Mouse (Mus musculus): Measurements from ENCODE around the gene Acad8. TPM values are rescaled to one million over a fixed set of nuclear protein-coding genes. Genes with fewer than 3 reads are reported as not detected.

Acad8 gene
- total RNA-seq (2021), result 10 to 100 TPM; 66.9 to 74.2 TPM
- long read RNA-seq, experiment 1, transcript Acad8-201 (11 exons, 2,859 nt), result major isoform, 70 of 92 reads
- long read RNA-seq, experiment 1, partial matches to known transcripts, result 1 of 92 reads
- long read RNA-seq, experiment 1, other reads (novel, unspliced or antisense), result 21 of 92 reads
- long read RNA-seq, experiment 2, transcript Acad8-201 (11 exons, 2,859 nt), result major isoform, 206 of 259 reads
- long read RNA-seq, experiment 2, partial matches to known transcripts, result 6 of 259 reads
- long read RNA-seq, experiment 2, other reads (novel, unspliced or antisense), result 47 of 259 reads

DNA sequence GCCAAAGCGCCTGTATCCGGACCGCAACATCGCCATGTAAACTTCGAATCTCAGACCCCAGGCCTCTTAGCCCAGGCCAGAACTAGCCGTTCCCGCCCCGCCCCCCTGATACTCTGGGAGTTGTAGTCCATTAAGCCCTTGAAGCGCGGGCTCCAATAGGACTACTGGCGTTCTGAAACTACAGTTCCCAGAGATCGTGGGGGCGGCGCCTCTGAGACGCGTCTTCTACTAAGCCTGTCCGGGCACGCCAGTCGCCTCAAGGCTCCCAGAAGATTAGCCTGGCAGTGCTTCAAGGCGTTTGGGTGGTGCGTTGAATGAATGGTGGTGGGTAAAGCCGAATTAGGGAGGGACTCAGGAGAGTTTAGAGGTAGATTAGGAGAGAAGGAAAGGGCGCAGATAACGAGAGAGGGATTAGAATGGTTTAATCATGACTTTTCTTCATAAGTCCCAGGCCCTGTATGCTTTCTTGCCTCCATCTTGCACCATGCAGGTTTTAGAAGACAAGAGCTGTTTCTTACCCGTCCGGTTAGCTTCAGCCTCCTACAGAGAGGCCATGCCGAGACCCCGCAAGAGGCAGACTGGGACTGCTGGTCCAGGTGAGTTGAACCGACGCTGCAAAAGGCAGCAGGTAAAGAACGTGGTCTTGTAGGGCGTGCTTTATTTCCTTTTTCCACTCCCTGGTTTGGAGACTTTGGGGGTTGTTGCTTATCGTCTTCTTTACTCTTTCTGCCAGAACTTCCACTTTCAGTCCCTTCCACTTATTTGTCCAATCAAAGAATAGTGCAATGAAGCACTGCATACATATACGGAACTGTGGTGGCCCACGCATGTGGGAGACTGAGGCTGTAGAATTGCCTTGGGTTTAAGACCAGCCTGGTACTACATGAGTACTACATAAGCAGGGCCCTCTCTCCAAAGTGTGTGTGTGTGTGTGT is at the start of gene Acad8, which contains the start of gene Thyn1:
Gene Acad8, minus strand, starts transcription at position 106 of the 935 bp plus-strand sequence.
Gene Thyn1, plus strand, starts transcription at position 250 of the 935 bp plus-strand sequence.
- peak; percentile 86 to 88 for DNase-seq (ENCODE audit: low spot score in 2 of 2)

GRCm38 (mm10) chr9:27043892-27044291 is 44.5 kb upstream of the Acad8 start:
- DNase-seq (ENCODE audit: low spot score in 2 of 2), result no peak

GRCm38 (mm10) chr9:27030763-27031100 is 31.4 kb upstream of the Acad8 start:
- no peak for DNase-seq (ENCODE audit: low spot score in 2 of 2)

DNA sequence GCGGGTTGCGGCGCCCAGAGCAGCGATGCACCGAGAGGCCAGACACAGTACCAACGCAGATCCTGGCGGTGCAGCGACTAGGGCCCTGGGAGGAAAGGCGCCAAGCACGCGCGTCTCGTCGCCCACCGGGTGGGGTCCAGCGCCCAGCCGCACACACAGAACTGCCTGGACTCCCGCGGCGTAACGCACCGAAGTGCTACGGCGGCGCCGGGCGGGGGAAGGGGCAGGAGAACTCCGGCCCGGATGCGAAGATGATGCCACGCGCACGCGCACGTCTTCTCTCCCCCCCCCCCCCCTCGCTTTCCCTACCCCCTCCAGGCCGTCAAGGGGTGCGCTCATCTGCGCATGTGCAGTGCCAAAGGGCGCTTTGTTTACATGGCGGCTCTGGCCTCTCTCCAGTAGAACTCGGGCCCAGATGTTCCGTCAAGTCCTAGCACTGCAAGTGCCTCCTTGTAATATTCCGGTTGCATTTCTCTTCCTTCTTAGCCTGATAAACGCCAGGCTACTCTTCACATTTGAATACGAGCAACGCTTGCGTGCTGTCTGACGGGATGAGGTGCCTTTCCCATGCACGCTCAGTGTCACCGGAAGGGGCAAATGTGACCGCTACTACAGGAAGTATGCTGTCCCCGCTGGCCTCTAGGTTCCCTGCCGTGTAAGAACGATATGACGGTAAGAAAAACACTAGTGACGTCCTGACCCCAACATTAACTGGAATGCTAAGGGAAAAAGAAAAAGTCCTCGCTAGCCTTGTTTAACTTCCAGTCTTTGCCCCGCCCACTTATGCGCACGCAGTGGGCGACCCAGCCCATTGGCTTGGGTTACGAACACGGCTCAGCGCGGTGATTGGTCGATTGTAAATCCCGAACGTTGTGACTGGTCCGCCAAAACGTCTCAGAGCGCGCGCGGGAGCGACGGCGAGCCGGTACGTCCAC is 30.7 kb upstream of the Acad8 start, which contains the start of the genes Vps26b and Ncapd3:
Gene Vps26b, minus strand, starts transcription at position 238 of the 935 bp plus-strand sequence.
Gene Ncapd3, plus strand, starts transcription at position 348 of the 935 bp plus-strand sequence.
- peak; percentile 90 for DNase-seq (ENCODE audit: low spot score in 2 of 2)

DNA sequence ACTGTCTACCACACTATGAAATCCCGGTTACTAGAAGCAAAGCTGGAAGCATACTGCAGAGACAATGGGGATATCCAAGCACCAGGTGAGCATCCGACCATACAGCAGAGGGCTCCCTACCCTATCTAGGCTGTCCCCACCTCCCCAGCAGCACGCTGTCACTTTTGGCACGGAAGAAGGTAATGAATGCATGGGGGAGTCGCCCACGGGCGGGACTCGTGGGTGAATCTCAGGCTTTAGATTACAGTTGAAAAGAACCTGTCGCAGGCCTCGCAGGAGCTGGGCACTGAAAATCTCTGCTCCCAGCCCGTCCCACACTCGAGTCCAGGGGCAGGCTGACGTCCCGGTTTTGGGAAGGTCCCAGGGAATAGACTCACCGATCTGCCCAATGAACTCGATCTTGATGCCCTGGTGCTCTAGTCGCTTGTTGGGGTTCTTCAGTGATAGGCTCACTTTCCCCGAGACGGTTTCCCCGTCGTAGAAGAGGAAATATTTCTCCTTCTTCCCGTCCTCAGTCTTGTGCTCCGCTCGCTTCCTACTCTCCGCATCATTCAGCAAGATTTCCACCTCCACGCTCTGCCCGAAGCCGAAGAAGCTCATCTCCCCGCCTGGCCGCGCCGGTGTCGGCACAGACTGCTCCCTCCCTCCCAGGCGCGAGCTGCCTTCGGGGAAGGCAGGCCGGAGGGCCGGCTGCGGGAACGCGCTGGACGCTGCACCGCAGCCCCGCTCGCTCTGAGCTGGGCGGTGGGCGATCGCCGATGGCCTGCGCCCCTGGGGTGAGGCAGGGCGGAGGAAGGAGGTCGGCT is 29.9 kb upstream of the Acad8 start:
- DNase-seq (ENCODE audit: low spot score in 2 of 2), result peak; percentile 32 to 59

GRCm38 (mm10) chr9:27026708-27027107 is 27.3 kb upstream of the Acad8 start:
- no peak for DNase-seq (ENCODE audit: low spot score in 2 of 2)

DNA sequence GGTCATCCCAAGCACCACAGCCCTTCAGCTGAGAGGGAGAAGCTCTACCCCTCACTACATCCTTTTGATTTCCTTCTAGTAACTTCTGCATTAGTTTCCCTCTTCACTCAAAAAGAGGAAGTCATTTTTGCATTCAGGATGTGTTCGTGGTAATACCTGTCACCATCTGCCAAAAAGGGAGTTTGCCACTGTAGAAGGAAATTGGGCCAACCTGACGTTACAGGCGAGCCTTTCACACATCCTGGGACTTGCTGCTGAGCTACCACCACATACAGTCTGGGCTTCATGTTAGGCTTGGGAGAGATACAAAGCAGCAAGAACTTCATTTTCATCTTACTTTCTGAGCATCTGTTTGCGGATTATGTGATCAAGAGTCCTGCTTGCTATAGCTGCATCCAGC is 24.3 kb upstream of the Acad8 start:
- DNase-seq (ENCODE audit: low spot score in 2 of 2), result no peak

DNA sequence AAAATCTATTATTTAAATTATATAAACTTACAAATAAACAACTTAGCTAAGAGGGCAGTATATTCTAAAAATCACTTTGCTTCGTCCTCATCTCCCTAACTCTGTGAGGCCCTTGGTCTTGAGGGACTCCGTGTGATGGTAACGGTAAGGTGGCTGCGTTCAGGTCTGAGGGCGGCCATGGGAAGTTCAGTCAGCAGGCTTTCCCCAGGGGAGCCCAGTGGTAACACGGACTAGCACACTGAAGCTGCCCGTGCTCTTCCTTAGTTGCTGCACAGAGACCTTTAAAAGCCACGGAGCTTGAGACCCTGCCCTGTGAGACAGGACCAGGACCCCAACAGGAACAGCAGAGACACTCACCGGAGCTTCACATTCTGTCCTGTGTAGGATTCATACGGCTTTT is 19.6 kb upstream of the Acad8 start:
- DNase-seq (ENCODE audit: low spot score in 2 of 2), result no peak

DNA sequence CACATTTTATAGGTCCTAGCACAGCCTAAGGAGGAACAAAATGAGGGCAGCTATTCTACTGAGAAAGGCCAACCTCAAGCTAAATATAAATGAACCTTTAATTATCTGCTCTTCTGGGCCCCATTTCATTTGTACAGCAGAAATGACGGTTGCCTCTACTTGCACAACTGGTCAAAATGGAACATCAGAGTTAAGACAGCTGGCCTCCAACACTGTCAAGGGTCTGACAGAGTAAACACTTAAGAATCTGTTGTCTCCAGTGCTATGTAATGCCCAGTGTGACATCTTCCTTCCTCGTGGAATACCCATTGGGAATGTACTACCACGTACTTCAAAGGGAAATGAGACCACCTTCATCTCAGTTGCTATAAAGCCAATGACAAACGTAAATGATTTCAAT is 12.2 kb upstream of the Acad8 start:
- no peak for DNase-seq (ENCODE audit: low spot score in 2 of 2)

DNA sequence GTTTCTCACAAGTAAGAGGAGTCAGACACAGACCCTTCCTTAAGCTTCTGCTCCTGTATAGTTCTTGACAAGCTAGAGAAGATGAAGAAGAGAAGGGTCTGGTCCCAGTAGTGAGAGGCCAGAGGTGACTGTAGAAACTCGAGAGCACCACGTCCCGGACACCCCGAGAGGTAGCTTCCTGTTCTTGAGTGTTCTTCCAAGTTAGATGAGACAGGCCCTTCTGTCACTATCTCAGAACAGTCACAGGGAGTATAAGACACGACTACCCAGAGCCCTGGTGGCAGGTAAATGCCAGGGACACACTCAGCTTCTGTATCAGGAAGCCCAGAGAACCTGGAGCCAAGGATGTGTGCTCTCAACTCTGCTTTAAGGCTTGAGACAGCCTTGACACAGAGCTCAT is 9.9 kb upstream of the Acad8 start:
- no peak for DNase-seq (ENCODE audit: low spot score in 2 of 2)

DNA sequence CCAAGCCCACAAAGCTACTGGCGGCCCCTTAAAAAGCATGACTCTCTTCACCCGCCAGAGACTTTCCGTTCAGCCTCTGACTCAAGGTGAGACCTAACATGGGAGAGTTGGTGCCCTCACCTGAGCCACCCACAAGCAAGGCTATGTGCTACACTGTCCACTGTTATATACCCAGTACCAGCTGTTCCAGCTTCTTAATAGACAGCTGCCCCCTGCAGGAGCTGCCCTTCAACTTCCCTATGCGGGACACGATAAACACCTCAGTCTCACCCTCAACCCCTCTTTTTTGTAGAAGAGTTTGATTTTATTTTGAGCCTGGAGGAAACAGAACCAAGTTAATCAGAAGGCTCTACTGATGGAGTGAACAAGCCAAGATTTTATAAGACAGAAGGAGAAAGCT is 7.5 kb upstream of the Acad8 start:
- DNase-seq (ENCODE audit: low spot score in 2 of 2), result no peak

GRCm38 (mm10) chr9:27005933-27006332 is 6.6 kb upstream of the Acad8 start:
- DNase-seq (ENCODE audit: low spot score in 2 of 2), result no peak

- DNase-seq (ENCODE audit: low spot score in 2 of 2), result no peak
Measured at GRCm38 (mm10) chr9:27005231-27005630, 5.9 kb upstream of the Acad8 start.

DNA sequence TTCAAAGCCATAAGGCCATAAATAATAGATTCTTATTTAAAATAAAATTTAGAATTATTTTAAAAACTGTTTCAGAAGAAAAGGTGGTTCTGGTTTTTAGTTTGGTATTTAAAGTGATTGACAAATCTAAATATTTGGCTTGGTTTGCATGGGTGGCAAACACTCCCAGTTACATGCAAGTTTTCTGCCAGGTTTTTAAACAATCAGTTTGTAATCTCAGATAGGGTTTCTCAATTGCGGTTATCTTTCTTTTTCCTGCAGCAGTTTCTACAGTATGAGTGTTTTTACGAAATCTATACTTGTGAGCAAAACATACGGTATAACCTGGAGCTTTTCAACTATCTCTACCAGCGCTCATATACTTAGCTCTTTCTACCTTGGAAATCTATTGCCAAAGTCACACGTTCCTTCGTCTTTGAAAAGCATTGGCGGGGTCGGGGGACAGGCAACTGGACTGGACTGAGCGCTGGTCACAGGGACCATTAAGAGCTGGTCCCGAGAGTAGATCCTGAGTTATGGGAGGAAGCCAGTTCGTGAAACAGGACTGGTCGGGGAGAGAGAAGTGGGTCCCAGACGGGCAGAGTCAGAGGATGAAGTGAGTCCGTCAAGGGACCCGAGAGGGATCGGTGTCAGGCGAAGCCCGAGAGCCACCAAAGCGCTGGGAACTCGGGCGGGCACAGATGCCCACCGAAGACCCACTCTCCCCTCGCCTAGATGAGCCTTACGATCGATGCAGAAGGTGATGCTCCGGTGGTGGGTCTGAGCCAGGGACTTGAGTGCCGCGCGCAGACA is 501 bp downstream of the Acad8 start:
- DNase-seq (ENCODE audit: low spot score in 2 of 2), result no peak

DNA sequence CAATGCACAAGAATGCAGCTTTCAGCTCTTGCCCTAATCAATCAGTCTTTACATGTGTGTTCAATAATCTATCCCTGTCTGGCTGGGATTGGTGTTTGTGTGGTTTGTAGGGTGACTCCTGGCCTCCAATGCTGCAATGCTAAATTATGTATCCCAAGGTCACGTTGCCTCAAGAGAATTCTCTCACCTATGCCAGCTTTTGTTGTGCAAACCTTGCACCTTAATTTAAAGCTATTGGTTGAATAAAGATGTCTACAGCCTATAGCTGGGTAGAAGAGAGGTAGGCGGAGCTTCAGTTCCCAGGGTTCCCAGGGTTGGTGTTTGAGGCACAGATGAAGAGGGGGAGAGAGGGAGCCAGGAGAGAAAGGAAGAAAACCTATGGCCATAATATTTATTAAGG is 1.9 kb downstream of the Acad8 start:
- DNase-seq (ENCODE audit: low spot score in 2 of 2), result no peak

GRCm38 (mm10) chr9:26997062-26997461 is 2.3 kb downstream of the Acad8 start:
- no peak for DNase-seq (ENCODE audit: low spot score in 2 of 2)

DNA sequence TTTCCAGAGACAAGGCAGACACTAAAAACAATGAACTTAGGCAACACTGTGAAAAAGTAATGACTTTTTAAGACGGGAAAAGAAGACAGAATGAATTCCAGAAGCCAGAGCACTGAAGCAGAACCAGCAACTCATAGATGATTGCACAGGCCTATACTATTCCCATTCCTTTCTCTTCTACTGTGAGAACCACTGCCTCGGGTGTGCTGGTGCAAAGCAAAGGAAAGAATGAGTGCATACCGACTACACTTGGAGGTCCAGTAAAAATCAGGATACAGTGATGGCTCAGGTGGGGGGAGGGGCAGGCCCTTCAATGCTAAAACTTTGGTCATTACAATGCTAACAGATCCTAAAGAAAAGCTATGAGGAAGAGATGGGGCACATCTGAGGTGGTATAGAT is 5.5 kb downstream of the Acad8 start:
- no peak for DNase-seq (ENCODE audit: low spot score in 2 of 2)

GRCm38 (mm10) chr9:26993118-26993517 is 6.2 kb downstream of the Acad8 start:
- no peak for DNase-seq (ENCODE audit: low spot score in 2 of 2)

GRCm38 (mm10) chr9:26990181-26990580 is 9.2 kb downstream of the Acad8 start:
- no peak for DNase-seq (ENCODE audit: low spot score in 2 of 2)
